In genomic region chr11:68589055-68589809, GRCm38 (mm10) we compare ENCODE assay signal across 9 mouse cellular contexts. TPM values are rescaled to one million over a fixed set of nuclear protein-coding genes. Genes with fewer than 3 reads are reported as not detected.
DNase-seq lines count a peak whose midpoint lies in the region; ATAC-seq and TF ChIP-seq lines count a peak whose summit lies in the region.
"Had no signal": no experiment of that assay in that cellular context is flagged by ENCODE, and none has a peak within 500 bp of the region (broad histone marks: within the 10 kb centered on the region; RNA-seq: fewer than 3 reads in every experiment).

No protein-coding gene starts in this region.

- no peaks in the 10 kb centered on the region; the same call in 1 of the 2 replicates for H3K27me3 ChIP-seq in heart, embryonic 10.5 days (ENCODE audit: insufficient read depth, poor library complexity, severe bottlenecking)
- no peaks in the 10 kb centered on the region for H3K27me3 ChIP-seq in lung, postnatal 0 days (replicated peaks; ENCODE audit: insufficient read depth, low read length)
- H3K27me3 ChIP-seq: limb, embryonic 13.5 days had no signal

- peaks cover 51% of the 10 kb centered on the region for H3K4me1 ChIP-seq in heart, embryonic 10.5 days
- H3K4me1 ChIP-seq in lung, postnatal 0 days (ENCODE audit: insufficient read depth, low read depth, low read length): no peaks in the 10 kb centered on the region

- TF ChIP-seq EP300 in lung, postnatal 0 days (IDR thresholded peaks at IDR 0.05): no peak

- H3K36me3 ChIP-seq in heart, embryonic 10.5 days: no peaks in the 10 kb centered on the region
- no peaks in the 10 kb centered on the region for H3K36me3 ChIP-seq in lung, postnatal 0 days (ENCODE audit: insufficient read depth, low read length)
- H3K36me3 ChIP-seq: limb, embryonic 13.5 days had no signal

- DNase-seq in ES-CJ7 (ENCODE audit: low read depth, low spot score): peak; percentile 79
- DNase-seq in adrenal gland, adult (ENCODE audit: inconsistent age in 2 of 2, low spot score in 1 of 2): peak; percentile 73 to 92
- peak; percentile 87 for DNase-seq in heart, embryonic 10.5 days (ENCODE audit: low spot score)
- peak; percentile 55 to 91 for DNase-seq in layer of hippocampus, adult 18-20 months (ENCODE audit: low spot score in 2 of 2)
- DNase-seq in lung, postnatal 0 days (ENCODE audit: low spot score): peak; percentile 92
- DNase-seq in spleen, adult 18-20 months: peak; percentile 31 to 78

- H3K27ac ChIP-seq in heart, embryonic 10.5 days: peak overlapping the region; percentile 17; the same call in 1 of the 2 replicates
- no peak overlapping the region for H3K27ac ChIP-seq in lung, postnatal 0 days (ENCODE audit: low read length)
- H3K27ac ChIP-seq: limb, embryonic 13.5 days had no signal

- no peak overlapping the region for H3K9ac ChIP-seq in lung, postnatal 0 days (replicated peaks; ENCODE audit: low read depth)
- H3K9ac ChIP-seq: limb, embryonic 13.5 days had no signal

- WGBS in heart, embryonic 10.5 days: 69% methylated on average over 8 of the region's 8 CpGs
- 56% methylated on average over 8 of the region's 8 CpGs for WGBS in lung, postnatal 0 days

- H3K9me3 ChIP-seq in heart, embryonic 10.5 days: no peaks in the 10 kb centered on the region
- H3K9me3 ChIP-seq in lung, postnatal 0 days (ENCODE audit: low read length): no peaks in the 10 kb centered on the region
- H3K9me3 ChIP-seq: limb, embryonic 13.5 days had no signal

- no peak overlapping the region for H3K4me3 ChIP-seq in heart, embryonic 10.5 days
- no peak overlapping the region for H3K4me3 ChIP-seq in lung, postnatal 0 days (ENCODE audit: low read depth, low read length)
- H3K4me3 ChIP-seq: limb, embryonic 13.5 days had no signal

- H3K4me2 ChIP-seq in lung, postnatal 0 days (replicated peaks; ENCODE audit: low read depth, low read length): no peak overlapping the region
- H3K4me2 ChIP-seq: limb, embryonic 13.5 days had no signal

- peak; percentile 91 for ATAC-seq in common myeloid progenitor, adult 5-6 weeks (replicated peaks; ENCODE audit: low read depth, poor library complexity, severe bottlenecking)
- peak; percentile 82 for ATAC-seq in lung, postnatal 0 days
- no peak; the same call in 1 of the 2 replicates for ATAC-seq in monocyte, adult 5-6 weeks (replicated peaks; ENCODE audit: insufficient number of reproducible peaks, low FRiP score, low TSS enrichment, poor library complexity, severe bottlenecking)

- TF ChIP-seq CTCF in lung, postnatal 0 days (IDR thresholded peaks at IDR 0.05): peak; percentile 96

RNA-seq across cellular contexts. Expression of gene Ccdc42, which starts 2.4 kb away (rescaled TPM):
- total RNA-seq in common myeloid progenitor, adult 5-6 weeks (2017): not detected in 2 replicates
- 0.80 and 1.5 TPM in 2 replicates for polyA plus RNA-seq in heart, embryonic 10.5 days (2016; fragmentation: Nextera tagmentation; extraction: Ambion mirVana)
- total RNA-seq in layer of hippocampus, adult 18-20 months (2021): 1 to 10 TPM; 1.2 to 2.5 TPM
- 0.81 and 0.91 TPM in 2 replicates for polyA plus RNA-seq in lung, postnatal 0 days (2015; fragmentation: Nextera tagmentation; extraction: Ambion mirVana)
- 0.96 TPM in 1 of 3 replicates, not detected in the others for total RNA-seq in monocyte, adult 5-6 weeks (2017)

RNA-seq across cellular contexts. Expression of gene Mfsd6l, which starts 33.2 kb away (rescaled TPM):
- total RNA-seq in common myeloid progenitor, adult 5-6 weeks (2017): 0.53 TPM in 1 of 2 replicates, not detected in the other
- polyA plus RNA-seq in heart, embryonic 10.5 days (2016; fragmentation: Nextera tagmentation; extraction: Ambion mirVana): 0.06 and 0.16 TPM in 2 replicates
- not detected for total RNA-seq in layer of hippocampus, adult 18-20 months (2021)
- polyA plus RNA-seq in lung, postnatal 0 days (2015; fragmentation: Nextera tagmentation; extraction: Ambion mirVana): 5.8 and 6.3 TPM in 2 replicates
- total RNA-seq in monocyte, adult 5-6 weeks (2017): 0.11 to 1.2 TPM (median 0.48 TPM) in 3 replicates
